Mouse (Mus musculus) cerebellum, adult 2 months (tissue): Measurements from ENCODE around the gene Trappc3.

Experiments
- CTCF ChIP-seq: fragments of 200-500 bp; IDR thresholded peaks from 2 replicates; pipeline ENCODE4 v1.5.1; 2011; ENCODE audit warnings: low read depth, mild to moderate bottlenecking, control low read depth, low read length, moderate library complexity, borderline replicate concordance; ENCODE audit not compliant: insufficient read depth
- POLR2A ChIP-seq: fragments of 200-500 bp; IDR thresholded peaks from 2 replicates; pipeline ENCODE4 v1.6.1; 2011; ENCODE audit warnings: low read length, control low read depth, borderline replicate concordance; ENCODE audit not compliant: insufficient read depth

- TF ChIP-seq POLR2A, result no peak
- TF ChIP-seq CTCF, result no peak
These were observed 19.6 kb downstream of the Trappc3 start for GRCm38 (mm10) chr4:126281706-126282105.
